Mouse (Mus musculus) neutrophil, adult 65 days (primary cell): ENCODE measurements around the gene Olfr632. TPM values are rescaled to one million over a fixed set of nuclear protein-coding genes. Genes with fewer than 3 reads are reported as not detected.

Experiments used
- total RNA-seq: library from RNA; stranded (reverse); gene quantifications from 2 replicates; pipeline ENCODE4 v1.2.4, GENCODE M21; 2023

The Olfr632 gene
- total RNA-seq: not detected in 2 replicates

GRCm38 (mm10) chr7:103934264-103934663 is at the start of gene Olfr632:
Gene Olfr632 (plus strand): TSS chr7:103934347.

GRCm38 (mm10) chr7:103886152-103886551 is 48.0 kb upstream of the Olfr632 start, which contains the start of gene Olfr66:
Gene Olfr66 (minus strand): TSS chr7:103886252.

DNA sequence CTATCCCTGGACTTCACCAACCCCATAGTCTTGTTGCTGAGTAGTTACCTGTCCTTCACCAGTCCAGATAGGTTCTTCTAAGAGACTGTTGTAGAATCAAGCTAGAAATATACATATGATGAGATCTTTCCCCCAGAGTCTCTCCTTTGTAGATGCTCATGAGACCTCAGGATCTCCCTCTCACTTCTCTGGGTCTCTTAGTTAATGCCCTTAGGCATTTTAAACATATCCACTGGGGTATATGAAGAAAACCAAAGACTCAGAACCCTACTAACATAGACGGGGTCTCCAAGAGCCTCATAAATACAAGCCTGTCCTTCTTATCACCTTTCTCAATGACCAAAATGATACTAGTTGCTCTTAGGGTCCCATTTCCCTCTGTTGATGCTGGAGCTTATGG is 39.8 kb upstream of the Olfr632 start, which contains the start of gene Olfr64:
Olfr64 (minus strand) TSS at position 101 of the 400 bp plus-strand sequence.

DNA sequence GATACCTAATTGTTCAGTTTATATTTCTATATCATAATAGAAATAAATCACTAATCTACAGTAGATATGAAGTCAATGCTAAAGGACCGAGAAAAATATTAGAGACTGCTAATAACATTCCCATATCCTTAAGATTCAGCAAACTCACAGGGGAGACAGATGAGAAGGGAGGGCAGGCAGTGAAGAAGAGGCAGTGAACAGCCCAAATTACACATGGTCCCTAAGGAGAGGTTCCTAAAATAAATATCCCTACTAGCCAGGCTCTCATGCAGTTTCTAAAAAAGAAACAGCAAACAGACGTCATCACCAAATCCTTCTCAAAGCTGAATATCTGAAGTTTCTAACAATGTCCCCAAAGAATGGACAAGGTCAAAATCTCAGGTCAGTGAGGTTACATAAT is 31.0 kb upstream of the Olfr632 start, which contains the start of gene Olfr65:
Olfr65 (plus strand) TSS at position 301 of the 400 bp plus-strand sequence.

GRCm38 (mm10) chr7:103928525-103928924 is 5.6 kb upstream of the Olfr632 start, which contains the start of gene Olfr631:
Gene Olfr631 (plus strand): TSS chr7:103928825.

DNA sequence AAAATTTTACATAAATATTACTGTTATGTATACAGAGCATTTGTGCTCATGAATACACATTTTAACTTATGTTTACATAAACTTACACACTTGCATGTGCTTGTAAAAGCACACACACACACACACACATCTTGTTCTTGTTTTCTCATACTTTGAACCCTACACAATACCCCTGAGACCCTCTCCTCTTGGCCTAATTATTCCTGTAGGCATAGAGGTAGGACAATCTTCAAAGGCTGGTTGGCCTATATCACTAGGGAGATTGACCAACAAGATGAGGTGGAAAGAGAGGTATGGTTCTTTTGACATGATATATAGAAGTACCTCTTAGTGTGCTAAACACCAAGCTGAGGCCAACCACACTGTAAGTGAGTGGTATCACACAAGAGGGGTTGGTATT is 10.0 kb downstream of the Olfr632 start, which contains the start of gene Olfr633:
Olfr633 (plus strand) TSS at position 301 of the 400 bp plus-strand sequence.

GRCm38 (mm10) chr7:103970852-103971251 is 36.7 kb downstream of the Olfr632 start, which contains the start of gene Olfr635:
Gene Olfr635 (plus strand): TSS chr7:103971152.

Other genes with a start within 250 kb of the Olfr632 start
- not detected in 2 replicates for gene Olfr243, start 219.7 kb upstream of the Olfr632 start, total RNA-seq
- not detected in 2 replicates for gene Olfr628, start 204.0 kb upstream of the Olfr632 start, total RNA-seq
- gene Olfr629, start 189.4 kb upstream of the Olfr632 start, total RNA-seq: not detected in 2 replicates
- not detected in 2 replicates for gene Olfr630, start 177.0 kb upstream of the Olfr632 start, total RNA-seq
- gene Olfr69, start 162.8 kb upstream of the Olfr632 start, total RNA-seq: not detected in 2 replicates
- not detected in 2 replicates for gene Olfr68, start 154.6 kb upstream of the Olfr632 start, total RNA-seq
- gene Olfr67, start 142.5 kb upstream of the Olfr632 start, total RNA-seq: not detected in 2 replicates
- gene Hbb-bt, start 120.4 kb upstream of the Olfr632 start, total RNA-seq: 16.2 and 21.8 TPM in 2 replicates
- gene Hbb-bs, start 106.3 kb upstream of the Olfr632 start, total RNA-seq: 59.0 and 111 TPM in 2 replicates
- gene Hbb-bh2, start 93.8 kb upstream of the Olfr632 start, total RNA-seq: not detected in 2 replicates
- not detected in 2 replicates for gene Hbb-bh1, start 91.2 kb upstream of the Olfr632 start, total RNA-seq
- gene Hbb-y, start 81.1 kb upstream of the Olfr632 start, total RNA-seq: not detected in 2 replicates
- not detected in 2 replicates for gene Olfr66, start 48.1 kb upstream of the Olfr632 start, total RNA-seq
- gene Olfr64, start 39.9 kb upstream of the Olfr632 start, total RNA-seq: not detected in 2 replicates
- gene Olfr65, start 30.9 kb upstream of the Olfr632 start, total RNA-seq: not detected in 2 replicates
- gene Olfr631, start 5.5 kb upstream of the Olfr632 start, total RNA-seq: not detected in 2 replicates
- not detected in 2 replicates for gene Olfr633, start 10.1 kb downstream of the Olfr632 start, total RNA-seq
- gene Olfr635, start 36.8 kb downstream of the Olfr632 start, total RNA-seq: not detected in 2 replicates
- not detected in 2 replicates for gene Olfr638, start 64.4 kb downstream of the Olfr632 start, total RNA-seq
- 0.07 and 0.09 TPM in 2 replicates for gene Olfr639, start 83.0 kb downstream of the Olfr632 start, total RNA-seq
- gene Olfr640, start 91.2 kb downstream of the Olfr632 start, total RNA-seq: not detected in 2 replicates
- gene Olfr641, start 101.1 kb downstream of the Olfr632 start, total RNA-seq: not detected in 2 replicates
- not detected in 2 replicates for gene Olfr642, start 118.3 kb downstream of the Olfr632 start, total RNA-seq
- gene 4930516K23Rik, start 127.1 kb downstream of the Olfr632 start, total RNA-seq: not detected in 2 replicates
- gene Olfr644, start 137.5 kb downstream of the Olfr632 start, total RNA-seq: not detected in 2 replicates
- gene Olfr645, start 151.1 kb downstream of the Olfr632 start, total RNA-seq: not detected in 2 replicates
- gene Olfr646, start 170.5 kb downstream of the Olfr632 start, total RNA-seq: 0.11 TPM in 1 of 2 replicates, not detected in the other
- not detected in 2 replicates for gene Ubqln5, start 195.5 kb downstream of the Olfr632 start, total RNA-seq
- gene Olfr643, start 203.1 kb downstream of the Olfr632 start, total RNA-seq: not detected in 2 replicates
- gene Ubqln3, start 208.9 kb downstream of the Olfr632 start, total RNA-seq: not detected in 2 replicates
- gene Ubqlnl, start 216.2 kb downstream of the Olfr632 start, total RNA-seq: not detected in 2 replicates
- not detected in 2 replicates for gene Olfm5, start 230.5 kb downstream of the Olfr632 start, total RNA-seq
- gene Olfr648, start 249.0 kb downstream of the Olfr632 start, total RNA-seq: 0.18 TPM in 1 of 2 replicates, not detected in the other